Mouse (Mus musculus) heart, postnatal 25 days (tissue): ENCODE results near the gene H2-Q2. TPM values are rescaled to one million over a fixed set of nuclear protein-coding genes. Genes with fewer than 3 reads are reported as not detected.
"Not testable (repeated sequence)": the region's sequence is repeated elsewhere in the genome, so short reads cannot be mapped to it uniquely, and the experiment has no call there.

ENCODE experiments used
- DNase-seq: peaks from one replicate; pipeline ENCODE4 v3.0.0; 2022; ENCODE audit warnings: low spot score
- intact Hi-C: fragments of 180-260 bp; cut with DNase I; formaldehyde crosslinking; loops from one replicate; pipeline ENCODE4 v1.15.1; 2025
- total RNA-seq, 2 experiments: library from RNA; stranded (reverse); gene quantifications; 2 replicates each; pipeline ENCODE4 v1.2.3; 2021

The H2-Q2 gene
- total RNA-seq, 2 experiments from 2014 or later: 0.95 to 0.99 TPM

- DNase-seq: no peak
- intact Hi-C loops: no loop called here
Observed at GRCm38 (mm10) chr17:35358763-35359469, 16.9 kb downstream of the H2-Q2 start.

GRCm38 (mm10) chr17:35359470-35359862 is 17.4 kb downstream of the H2-Q2 start:
- intact Hi-C loops: no loop called here
- DNase-seq: no peak

- intact Hi-C loops: no loop called here
- DNase-seq: peak; percentile 89
Observed at GRCm38 (mm10) chr17:35379369-35379728, 37.3 kb downstream of the H2-Q2 start, which contains the start of gene H2-Q4. TSS of gene H2-Q4 (plus strand) at chr17:35379617.

GRCm38 (mm10) chr17:35379729-35380451 is 37.8 kb downstream of the H2-Q2 start:
- no peak for DNase-seq
- intact Hi-C loops: no loop called here

GRCm38 (mm10) chr17:35389796-35390195 is 47.8 kb downstream of the H2-Q2 start:
- DNase-seq, intact Hi-C loops: not testable (repeated sequence)

- DNase-seq, intact Hi-C loops: not testable (repeated sequence)
Observed at GRCm38 (mm10) chr17:35392671-35393070, 50.6 kb downstream of the H2-Q2 start.

GRCm38 (mm10) chr17:35393864-35394800 is 52.1 kb downstream of the H2-Q2 start:
- DNase-seq, intact Hi-C loops: not testable (repeated sequence)

Other genes with a start within 250 kb of the H2-Q2 start
- gene Ly6g5c, start 234.0 kb upstream of the H2-Q2 start, total RNA-seq: not detected
- under 1 TPM in 1 of 2 experiments, not detected in 1; 0.36 TPM for gene Ly6g5b, start 226.8 kb upstream of the H2-Q2 start, total RNA-seq
- 1 to 10 TPM; 6.3 to 9.5 TPM for gene Gpank1, start 220.8 kb upstream of the H2-Q2 start, total RNA-seq
- 100 to 1,000 TPM; 155 to 167 TPM for gene Csnk2b, start 220.2 kb upstream of the H2-Q2 start, total RNA-seq
- 10 to 100 TPM; 27.0 to 27.1 TPM for gene D17H6S53E, start 215.9 kb upstream of the H2-Q2 start, total RNA-seq
- not detected for gene Apom, start 210.2 kb upstream of the H2-Q2 start, total RNA-seq
- gene Bag6, start 207.1 kb upstream of the H2-Q2 start, total RNA-seq: 100 to 1,000 TPM; 222 to 232 TPM
- gene Prrc2a, start 177.3 kb upstream of the H2-Q2 start, total RNA-seq: 100 to 1,000 TPM; 135 to 143 TPM
- gene Aif1, start 166.2 kb upstream of the H2-Q2 start, total RNA-seq: 1 to 10 TPM; 2.3 to 3.5 TPM
- 1 to 10 TPM; 2.7 to 5.3 TPM for gene Lst1, start 153.8 kb upstream of the H2-Q2 start, total RNA-seq
- gene Ltb, start 147.8 kb upstream of the H2-Q2 start, total RNA-seq: 1 to 10 TPM; 1.4 to 1.8 TPM
- gene Tnf, start 140.2 kb upstream of the H2-Q2 start, total RNA-seq: under 1 TPM; 0.56 to 0.60 TPM
- gene Lta, start 136.9 kb upstream of the H2-Q2 start, total RNA-seq: not detected
- gene Gm16181, start 121.4 kb upstream of the H2-Q2 start, total RNA-seq: under 1 TPM; 0.50 to 0.65 TPM
- gene Atp6v1g2, start 108.6 kb upstream of the H2-Q2 start, total RNA-seq: 1 to 10 TPM; 2.5 to 2.8 TPM
- 1 to 10 TPM; 8.2 to 8.7 TPM for gene Nfkbil1, start 106.5 kb upstream of the H2-Q2 start, total RNA-seq
- gene Ddx39b, start 100.5 kb upstream of the H2-Q2 start, total RNA-seq: 10 to 100 TPM; 89.2 to 99.4 TPM
- 10 to 100 TPM; 84.3 to 89.6 TPM for gene H2-D1, start 79.5 kb upstream of the H2-Q2 start, total RNA-seq
- 1 to 10 TPM in 1 of 2 experiments, under 1 TPM in 1; 0.23 to 1.1 TPM for gene H2-Q1, start 21.8 kb upstream of the H2-Q2 start, total RNA-seq
- gene H2-Q4, start 37.4 kb downstream of the H2-Q2 start, total RNA-seq: 10 to 100 TPM in 1 of 2 experiments, 1 to 10 TPM in 1; 7.9 to 11.0 TPM
- under 1 TPM; 0.34 to 0.75 TPM for gene H2-Q6, start 82.6 kb downstream of the H2-Q2 start, total RNA-seq
- 1 to 10 TPM; 1.3 to 1.4 TPM for gene H2-Q7, start 96.9 kb downstream of the H2-Q2 start, total RNA-seq
- under 1 TPM; 0.13 to 0.14 TPM for gene H2-Q10, start 127.8 kb downstream of the H2-Q2 start, total RNA-seq
- gene Pou5f1, start 163.8 kb downstream of the H2-Q2 start, total RNA-seq: not detected
- gene Tcf19, start 174.6 kb downstream of the H2-Q2 start, total RNA-seq: 1 to 10 TPM; 3.1 to 3.5 TPM
- gene Cchcr1, start 174.9 kb downstream of the H2-Q2 start, total RNA-seq: 1 to 10 TPM; 2.2 to 2.8 TPM
- not detected for gene Psors1c2, start 191.0 kb downstream of the H2-Q2 start, total RNA-seq
- under 1 TPM; 0.26 to 0.28 TPM for gene Cdsn, start 209.9 kb downstream of the H2-Q2 start, total RNA-seq
- gene 2300002M23Rik, start 225.2 kb downstream of the H2-Q2 start, total RNA-seq: not detected